Mouse (Mus musculus) mouse trophoblast stem cell (cell line): ENCODE results near the gene 1810030O07Rik.
"Not testable (repeated sequence)": the region's sequence is repeated elsewhere in the genome, so short reads cannot be mapped to it uniquely, and the experiment has no call there.

Experiments
- in situ Hi-C, 2 experiments: fragments of 300-500 bp; cut with MseI, MboI; formaldehyde crosslinking; loops; 2 replicates in 1 of 2; 3 replicates in 1 of 2; pipeline ENCODE4 v1.15.1; 2025

Gene 1810030O07Rik

GRCm38 (mm10) chrX:12673054-12673775 is at the start of gene 1810030O07Rik:
1810030O07Rik (minus strand) TSS chrX:12673668.
- in situ Hi-C loops = loop anchor here in 1 of 2 experiments (10.0 kb wide), 1 partner anchor 172 kb away; no protein-coding TSS in a partner anchor

- in situ Hi-C loops = no loop called here
Observed at GRCm38 (mm10) chrX:12716036-12716435, 42.6 kb upstream of the 1810030O07Rik start.

- in situ Hi-C loops = no loop called here
Observed at GRCm38 (mm10) chrX:12713796-12714195, 40.3 kb upstream of the 1810030O07Rik start.

- in situ Hi-C loops = loop anchor here in 1 of 2 experiments (10.0 kb wide), 1 partner anchor 168 kb away; no protein-coding TSS in a partner anchor
Observed at GRCm38 (mm10) chrX:12686910-12687309, 13.4 kb upstream of the 1810030O07Rik start.

- in situ Hi-C loops = loop anchor here in 1 of 2 experiments (10.0 kb wide), 1 partner anchor 169 kb away; no protein-coding TSS in a partner anchor
Observed at GRCm38 (mm10) chrX:12686071-12686470, 12.6 kb upstream of the 1810030O07Rik start.

GRCm38 (mm10) chrX:12677396-12677795 is 3.9 kb upstream of the 1810030O07Rik start:
- in situ Hi-C loops = loop anchor here in 1 of 2 experiments (10.0 kb wide), 1 partner anchor 167 kb away; no protein-coding TSS in a partner anchor

- in situ Hi-C loops = no loop called here
Observed at GRCm38 (mm10) chrX:12653879-12654278, 19.6 kb downstream of the 1810030O07Rik start.

GRCm38 (mm10) chrX:12651906-12652305 is 21.6 kb downstream of the 1810030O07Rik start:
- in situ Hi-C loops = no loop called here

- in situ Hi-C loops = no loop called here
Observed at GRCm38 (mm10) chrX:12645531-12646304, 27.8 kb downstream of the 1810030O07Rik start.

- in situ Hi-C loops = no loop called here
Observed at GRCm38 (mm10) chrX:12644976-12645375, 28.5 kb downstream of the 1810030O07Rik start.

- in situ Hi-C loops = no loop called here
Observed at GRCm38 (mm10) chrX:12625131-12625530, 48.3 kb downstream of the 1810030O07Rik start.

- in situ Hi-C loops = not testable (repeated sequence)
Observed at GRCm38 (mm10) chrX:12612360-12612759, 61.1 kb downstream of the 1810030O07Rik start.

GRCm38 (mm10) chrX:12611211-12611610 is 62.3 kb downstream of the 1810030O07Rik start:
- in situ Hi-C loops = no loop called here

- in situ Hi-C loops = not testable (repeated sequence)
Observed at GRCm38 (mm10) chrX:12610541-12610940, 62.9 kb downstream of the 1810030O07Rik start.
